Mouse (Mus musculus) cortical plate, adult 2 months (tissue): ENCODE measurements around the gene Cd40. TPM values are rescaled to one million over a fixed set of nuclear protein-coding genes. Genes with fewer than 3 reads are reported as not detected.
A peak's percentile ranks its signal among the peaks of the same experiment; 100 is the strongest.

Experiments used
- H3K27ac ChIP-seq: fragments of 200-500 bp; 2 replicates; pipeline ENCODE4 v1.5.1; 2012; ENCODE audit warnings: low read length, control low read depth, inconsistent platforms; ENCODE audit not compliant: insufficient read depth
- H3K4me1 ChIP-seq: fragments of 200-500 bp; 2 replicates; pipeline ENCODE4 v1.6.1; 2011; ENCODE audit warnings: low read length; ENCODE audit not compliant: control insufficient read depth, insufficient read depth
- H3K4me3 ChIP-seq: fragments of 200-500 bp; 2 replicates; pipeline ENCODE4 v1.5.1; 2011; ENCODE audit warnings: mild to moderate bottlenecking, low read length, control low read depth; ENCODE audit not compliant: insufficient read depth
- CTCF ChIP-seq: fragments of 200-500 bp; IDR thresholded peaks from 2 replicates; pipeline ENCODE4 v1.5.1; 2011; ENCODE audit warnings: mild to moderate bottlenecking, control low read depth, low read length; ENCODE audit not compliant: insufficient read depth; ENCODE audit errors: extremely low read depth
- POLR2A ChIP-seq: fragments of 200-500 bp; IDR thresholded peaks from 2 replicates; pipeline ENCODE4 v1.6.1; 2011; ENCODE audit warnings: mild to moderate bottlenecking, low read length, control low read depth; ENCODE audit not compliant: insufficient read depth; ENCODE audit errors: extremely low read depth
- polyA plus RNA-seq: library from polyadenylated mRNA; depleted of rRNA; stranded (reverse); fragments of >200 nt; gene quantifications from 2 replicates; pipeline ENCODE4 v1.2.3, GENCODE M21; 2012

The Cd40 gene
- polyA plus RNA-seq, 1 experiment, result 2.0 TPM

GRCm38 (mm10) chr2:165055905-165056304 lies 478 bp downstream of the Cd40 start:
- H3K4me1 ChIP-seq, result no peaks in the 10 kb centered on the region
- no peak for TF ChIP-seq POLR2A
- no peak for TF ChIP-seq CTCF
- no peak overlapping the region for H3K27ac ChIP-seq
- H3K4me3 ChIP-seq, result no peak overlapping the region

- Histone ChIP-seq H3K4me1 (no peaks in the 10 kb centered on the region), H3K4me3 (no peak overlapping the region), H3K27ac (no peak overlapping the region)
- TF ChIP-seq POLR2A (no peak), CTCF (no peak)
Measured at GRCm38 (mm10) chr2:165056377-165057085, 1.1 kb downstream of the Cd40 start.

GRCm38 (mm10) chr2:165059961-165060360 lies 4.5 kb downstream of the Cd40 start:
- no peak overlapping the region for H3K27ac ChIP-seq
- H3K4me3 ChIP-seq, result no peak overlapping the region
- H3K4me1 ChIP-seq, result peaks cover 2% of the 10 kb centered on the region
- no peak for TF ChIP-seq POLR2A
- TF ChIP-seq CTCF, result no peak

GRCm38 (mm10) chr2:165061638-165062433 lies 6.4 kb downstream of the Cd40 start:
- no peak for TF ChIP-seq POLR2A
- TF ChIP-seq CTCF, result no peak
- H3K4me1 ChIP-seq, result peaks cover 2% of the 10 kb centered on the region
- H3K4me3 ChIP-seq, result no peak overlapping the region
- no peak overlapping the region for H3K27ac ChIP-seq

GRCm38 (mm10) chr2:165064489-165064888 lies 9.1 kb downstream of the Cd40 start:
- Histone ChIP-seq H3K4me1 (peaks cover 3% of the 10 kb centered on the region), H3K4me3 (no peak overlapping the region), H3K27ac (no peak overlapping the region)
- TF ChIP-seq CTCF, result no peak
- TF ChIP-seq POLR2A, result no peak

- Histone ChIP-seq H3K4me1 (peaks cover 8% of the 10 kb centered on the region), H3K27ac (no peak overlapping the region), H3K4me3 (no peak overlapping the region)
- TF ChIP-seq POLR2A, result no peak
- TF ChIP-seq CTCF, result no peak
Measured at GRCm38 (mm10) chr2:165068806-165069205, 13.4 kb downstream of the Cd40 start.

- H3K27ac ChIP-seq, result no peak overlapping the region
- peaks cover 10% of the 10 kb centered on the region for H3K4me1 ChIP-seq
- TF ChIP-seq CTCF, result peak; percentile 74
- TF ChIP-seq POLR2A, result no peak
- no peak overlapping the region for H3K4me3 ChIP-seq
Measured at GRCm38 (mm10) chr2:165070096-165070816, 14.8 kb downstream of the Cd40 start.

- H3K27ac ChIP-seq, result no peak overlapping the region
- peaks cover 10% of the 10 kb centered on the region for H3K4me1 ChIP-seq
- TF ChIP-seq CTCF (no peak), POLR2A (no peak)
- H3K4me3 ChIP-seq, result no peak overlapping the region
Measured at GRCm38 (mm10) chr2:165073381-165073781, 18.0 kb downstream of the Cd40 start.

GRCm38 (mm10) chr2:165074081-165074884 lies 18.9 kb downstream of the Cd40 start:
- Histone ChIP-seq H3K4me3 (no peak overlapping the region), H3K27ac (no peak overlapping the region), H3K4me1 (peaks cover 8% of the 10 kb centered on the region)
- no peak for TF ChIP-seq CTCF
- TF ChIP-seq POLR2A, result no peak
